Mouse (Mus musculus) forebrain, postnatal 0 days (tissue): ENCODE results near the gene Farsb. TPM values are rescaled to one million over a fixed set of nuclear protein-coding genes. Genes with fewer than 3 reads are reported as not detected.
A peak's percentile ranks its signal among the peaks of the same experiment; 100 is the strongest.

Experiments
- ATAC-seq: fragments of 200-750 bp; cut with Nextera tagmentation; 2 replicates; pipeline ENCODE4 v1.8.0; 2017; ENCODE audit warnings: mild to moderate bottlenecking, moderate library complexity
- DNase-seq: peaks from one replicate; pipeline ENCODE4 v3.0.0-alpha.2; 2015
- H3K27ac ChIP-seq: fragments of 300-500 bp; sonication (generic); 2 replicates; pipeline ENCODE4 v1.5.1; 2014; ENCODE audit warnings: low read depth, mild to moderate bottlenecking, antibody characterized with exemption, low read length, moderate library complexity, mixed read lengths
- H3K27me3 ChIP-seq: fragments of 300-500 bp; sonication (generic); 2 replicates; pipeline ENCODE4 v1.6.1; 2014; ENCODE audit warnings: mild to moderate bottlenecking, low read length, mixed read lengths; ENCODE audit not compliant: insufficient read depth
- H3K36me3 ChIP-seq: fragments of 300-500 bp; sonication (generic); 2 replicates; pipeline ENCODE4 v1.6.1; 2014; ENCODE audit warnings: mild to moderate bottlenecking, moderate library complexity; ENCODE audit not compliant: insufficient read depth
- H3K4me1 ChIP-seq: fragments of 300-500 bp; sonication (generic); 2 replicates; pipeline ENCODE4 v1.6.1; 2014; ENCODE audit warnings: antibody characterized with exemption; ENCODE audit not compliant: insufficient read depth
- H3K4me2 ChIP-seq: fragments of 300-500 bp; sonication (generic); 2 replicates; pipeline ENCODE4 v1.6.1; 2014; ENCODE audit warnings: low read depth, mild to moderate bottlenecking, moderate library complexity
- H3K4me3 ChIP-seq: fragments of 300-500 bp; sonication (generic); 2 replicates; pipeline ENCODE4 v1.5.1; 2014; ENCODE audit warnings: low read depth, low read length, mixed read lengths
- H3K9ac ChIP-seq: fragments of 300-500 bp; sonication (generic); 2 replicates; pipeline ENCODE4 v1.6.1; 2014; ENCODE audit warnings: mild to moderate bottlenecking
- H3K9me3 ChIP-seq: fragments of 300-500 bp; sonication (generic); 2 replicates; pipeline ENCODE4 v1.6.1; 2016; ENCODE audit warnings: low read length
- CTCF ChIP-seq: sonication (generic); IDR thresholded peaks from 2 replicates; pipeline ENCODE4 v1.5.1; 2016; ENCODE audit warnings: antibody characterized with exemption, control low read depth, low read depth
- WGBS: fragments of 180-500 bp; shearing (Covaris S2); extraction: QIAGEN DNeasy Blood & Tissue Kit; methylation state at CpG from one replicate; pipeline ENCODE4 v1.1.7; 2014; 5-methylcytosine and 5-hydroxymethylcytosine counted together
- polyA plus RNA-seq: library from polyadenylated mRNA; unstranded; fragments of >200 nt; fragmentation: Nextera tagmentation; extraction: Ambion mirVana; gene quantifications from 2 replicates; pipeline ENCODE4 v1.2.1, GENCODE M21; 2015
- total RNA-seq: library from RNA; depleted of rRNA; stranded (reverse); fragments of >200 nt; gene quantifications from 2 replicates; pipeline ENCODE4 v1.2.3, GENCODE M21; 2014

The Farsb gene
- total and polyA plus RNA-seq, 2 experiments from 2014 or later: 90.6 to 154 TPM

DNA sequence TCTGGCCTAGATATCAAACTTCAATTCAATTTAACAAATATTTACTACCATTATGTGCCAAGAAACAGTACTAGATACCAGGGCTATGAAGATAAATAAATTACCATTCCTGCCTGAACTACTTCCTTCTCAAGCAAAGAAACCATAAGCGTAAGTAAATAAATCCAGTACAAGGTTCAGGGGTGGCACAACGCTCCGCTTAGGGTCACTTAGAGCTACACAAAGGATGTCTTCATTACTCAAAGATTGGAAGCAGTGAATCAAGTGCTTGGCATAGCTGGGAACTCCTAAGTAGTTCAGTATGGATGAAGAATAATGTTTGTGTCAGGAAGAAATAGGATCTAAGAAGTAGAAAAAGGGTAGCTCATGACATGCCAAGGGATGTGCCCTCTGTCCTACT is 5.3 kb downstream of the Farsb start:
- no peaks in the 10 kb centered on the region for H3K27me3 ChIP-seq
- peaks cover 15% of the 10 kb centered on the region; the same call in 1 of the 2 replicates for H3K36me3 ChIP-seq
- H3K27ac ChIP-seq: no peak overlapping the region
- no peak overlapping the region for H3K4me2 ChIP-seq
- H3K9me3 ChIP-seq: no peaks in the 10 kb centered on the region
- DNase-seq: no peak
- no peaks in the 10 kb centered on the region for H3K4me1 ChIP-seq
- H3K9ac ChIP-seq: no peak overlapping the region
- no peak for ATAC-seq
- no peak for TF ChIP-seq CTCF
- WGBS: 96% methylated on average over 3 of the region's 3 CpGs
- H3K4me3 ChIP-seq: no peak overlapping the region

DNA sequence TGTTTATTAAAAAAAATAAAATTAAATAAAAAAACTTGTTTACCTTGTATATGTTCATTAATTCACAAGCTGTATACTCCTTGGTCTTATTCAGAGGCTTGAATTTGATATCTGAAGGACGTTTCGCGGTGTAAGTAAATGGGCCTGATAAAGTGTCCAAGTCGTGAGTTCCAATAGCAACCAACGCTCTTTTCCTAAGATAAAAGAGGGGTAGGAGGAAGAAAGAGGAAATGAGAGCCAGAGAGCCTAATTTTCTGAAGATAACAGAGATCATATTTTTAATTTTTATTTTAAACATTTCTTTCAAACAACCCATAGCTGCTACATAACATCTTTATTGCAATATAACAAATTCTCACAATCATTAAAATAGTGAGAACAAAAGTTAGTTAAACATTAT is 16.3 kb downstream of the Farsb start:
- Histone ChIP-seq H3K9me3 (no peaks in the 10 kb centered on the region), H3K36me3 (peaks cover 48% of the 10 kb centered on the region)

DNA sequence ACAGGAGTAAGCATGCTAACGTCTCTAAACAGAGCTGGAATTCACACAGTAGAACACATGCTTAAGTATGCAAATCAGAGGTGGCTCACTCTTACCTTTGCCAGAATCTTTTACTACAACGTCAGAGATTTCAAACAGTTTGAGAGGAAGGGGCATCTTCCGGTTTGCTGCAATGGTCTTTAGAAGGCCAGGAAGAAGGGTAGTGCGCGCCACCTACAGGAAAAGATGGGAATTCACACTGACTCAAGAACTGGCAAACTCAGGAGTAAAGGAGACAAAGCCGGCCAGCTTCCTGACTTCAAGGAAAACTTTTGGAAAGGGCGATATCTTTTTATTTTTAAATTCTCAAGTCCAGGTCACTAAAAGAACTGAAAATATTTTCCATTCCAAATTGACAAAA is 34.0 kb downstream of the Farsb start:
- peak; percentile 76 for DNase-seq
- WGBS: 26% methylated on average over 7 of the region's 7 CpGs
- H3K9me3 ChIP-seq: no peaks in the 10 kb centered on the region
- no peak overlapping the region for H3K9ac ChIP-seq
- H3K4me3 ChIP-seq: no peak overlapping the region
- ATAC-seq: peak; percentile 53; the same call in 1 of the 2 replicates
- peak; percentile 84 for TF ChIP-seq CTCF
- H3K4me1 ChIP-seq: no peaks in the 10 kb centered on the region
- no peak overlapping the region for H3K27ac ChIP-seq
- H3K36me3 ChIP-seq: peaks cover 69% of the 10 kb centered on the region
- no peaks in the 10 kb centered on the region for H3K27me3 ChIP-seq
- no peak overlapping the region for H3K4me2 ChIP-seq

More for the DNA sequence above, 16.3 kb downstream of the Farsb start:
- 90% methylated on average over 5 of the region's 5 CpGs for WGBS
- Histone ChIP-seq H3K4me2 (no peak overlapping the region), H3K27ac (no peak overlapping the region), H3K4me3 (no peak overlapping the region), H3K9ac (no peak overlapping the region), H3K27me3 (no peaks in the 10 kb centered on the region), H3K4me1 (no peaks in the 10 kb centered on the region)
- TF ChIP-seq CTCF: no peak
- ATAC-seq (no peak), DNase-seq (no peak)

DNA sequence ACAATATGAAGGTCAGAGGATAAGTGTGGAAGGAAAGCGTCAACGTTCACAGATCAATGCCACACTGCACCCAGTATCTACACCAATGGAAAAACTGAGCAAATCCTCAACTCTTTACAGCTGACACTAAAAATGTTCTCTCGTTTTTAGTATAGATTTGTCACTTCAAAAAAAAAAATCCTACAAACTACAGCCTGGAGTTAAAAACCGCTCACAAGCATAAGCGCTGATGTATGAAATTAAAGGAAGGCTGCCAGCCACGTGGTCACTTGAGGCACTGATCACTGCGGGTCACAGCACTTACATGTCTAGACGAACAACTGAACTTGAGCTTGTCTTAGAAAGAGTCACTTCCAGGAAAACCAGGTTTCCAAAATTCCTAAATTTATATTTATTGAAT is 34.8 kb downstream of the Farsb start:
- Histone ChIP-seq H3K4me2 (no peak overlapping the region), H3K4me3 (no peak overlapping the region), H3K9ac (no peak overlapping the region), H3K36me3 (peaks cover 61% of the 10 kb centered on the region), H3K4me1 (no peaks in the 10 kb centered on the region), H3K9me3 (no peaks in the 10 kb centered on the region), H3K27me3 (no peaks in the 10 kb centered on the region), H3K27ac (no peak overlapping the region)
- no peak for TF ChIP-seq CTCF
- no peak for ATAC-seq
- DNase-seq: no peak
- WGBS: 94% methylated on average over 8 of the region's 8 CpGs

DNA sequence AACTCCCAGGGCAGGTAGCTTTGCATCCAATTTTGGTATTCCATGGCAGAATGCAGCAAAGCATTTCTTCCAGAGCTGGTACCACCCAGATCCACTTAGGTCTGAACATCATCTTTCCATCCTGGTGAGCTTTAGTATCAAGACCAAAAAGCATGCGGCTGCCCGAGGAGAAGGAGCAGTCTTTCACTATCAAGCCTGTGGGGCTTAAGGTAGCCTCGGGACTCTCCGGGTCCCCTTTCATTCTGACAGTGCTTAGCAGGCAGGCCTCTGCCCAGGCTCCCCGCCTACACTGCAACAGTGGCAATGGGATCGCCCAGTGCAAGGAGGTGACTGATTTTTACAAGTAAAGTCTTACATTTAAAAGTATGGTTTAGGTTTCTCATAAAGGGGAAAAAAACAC is 36.2 kb downstream of the Farsb start:
- no peaks in the 10 kb centered on the region for H3K4me1 ChIP-seq

DNA sequence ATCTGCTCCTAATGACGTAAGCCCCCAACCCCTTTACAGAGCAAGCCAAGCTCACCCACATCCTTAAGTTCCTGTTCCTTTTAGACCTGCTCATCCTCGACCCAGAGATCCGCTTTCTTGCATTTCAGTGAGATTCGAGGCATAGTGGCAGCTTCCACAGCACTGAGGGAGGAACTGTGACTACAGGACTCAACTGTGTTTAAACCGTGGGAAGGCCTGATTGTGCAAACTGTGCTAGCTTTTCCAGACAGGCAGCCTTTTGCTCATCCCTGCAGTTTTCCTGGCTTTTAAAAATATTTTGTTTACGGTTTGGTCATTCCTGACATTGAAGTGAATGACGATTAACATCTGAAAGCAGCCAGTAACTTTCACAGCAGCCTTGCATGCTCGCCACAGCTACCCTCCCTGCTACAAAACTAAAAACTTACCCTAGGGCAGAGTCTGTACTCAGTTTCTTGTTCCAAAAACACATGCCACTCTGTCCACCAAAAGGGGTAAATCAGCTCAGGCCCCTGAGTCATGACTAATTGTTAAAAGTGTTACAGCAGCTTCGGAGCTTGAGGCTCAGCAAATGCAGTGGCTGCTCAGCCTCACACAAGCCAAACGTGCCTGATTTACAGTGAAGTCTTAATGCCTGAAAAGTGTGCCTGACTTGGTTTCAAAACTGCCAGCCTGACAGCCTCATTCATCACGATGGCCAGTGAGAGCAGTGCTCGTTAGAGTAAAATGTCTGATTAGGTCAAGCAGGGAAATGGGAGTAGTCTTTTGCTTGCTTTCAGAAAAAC is 37.4 kb downstream of the Farsb start:
- Histone ChIP-seq H3K4me1 (no peaks in the 10 kb centered on the region), H3K27me3 (no peaks in the 10 kb centered on the region), H3K4me3 (no peak overlapping the region), H3K9ac (no peak overlapping the region), H3K36me3 (peaks cover 47% of the 10 kb centered on the region), H3K27ac (no peak overlapping the region), H3K4me2 (no peak overlapping the region), H3K9me3 (no peaks in the 10 kb centered on the region)
- ATAC-seq (peak; percentile 32), DNase-seq (no peak)
- TF ChIP-seq CTCF: no peak
- 46% methylated on average over 12 of the region's 12 CpGs for WGBS

More for the DNA sequence above, 36.2 kb downstream of the Farsb start:
- DNase-seq (no peak), ATAC-seq (no peak)
- no peaks in the 10 kb centered on the region for H3K9me3 ChIP-seq
- H3K4me2 ChIP-seq: no peak overlapping the region
- TF ChIP-seq CTCF: no peak
- 79% methylated on average over 6 of the region's 6 CpGs for WGBS
- no peak overlapping the region for H3K9ac ChIP-seq
- no peak overlapping the region for H3K4me3 ChIP-seq
- H3K27me3 ChIP-seq: no peaks in the 10 kb centered on the region
- no peak overlapping the region for H3K27ac ChIP-seq
- H3K36me3 ChIP-seq: peaks cover 54% of the 10 kb centered on the region

DNA sequence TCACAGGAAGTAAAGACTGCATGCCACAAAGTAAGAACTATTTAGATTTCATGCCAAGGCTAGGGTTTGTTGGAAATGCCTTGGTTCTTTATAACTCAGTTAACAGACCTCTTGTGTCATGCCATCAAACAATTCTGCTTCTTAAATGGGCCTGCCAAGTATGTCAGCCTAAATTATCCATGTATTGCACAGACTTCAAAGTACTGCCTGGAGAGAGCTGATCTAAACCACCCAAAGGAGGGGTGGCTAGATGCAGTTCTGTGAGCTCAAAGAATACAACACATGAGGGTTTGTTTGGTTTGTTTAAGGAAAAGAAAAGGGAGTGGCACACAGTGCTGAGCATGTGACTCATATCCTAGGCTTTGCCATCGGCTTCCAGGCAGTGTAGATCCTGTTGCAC is 40.6 kb downstream of the Farsb start:
- H3K27me3 ChIP-seq: no peaks in the 10 kb centered on the region
- TF ChIP-seq CTCF: no peak
- no peak overlapping the region for H3K9ac ChIP-seq
- 28% methylated on average over 1 of the region's 1 CpGs for WGBS
- H3K4me3 ChIP-seq: no peak overlapping the region
- ATAC-seq: peak; percentile 32; the same call in 1 of the 2 replicates
- DNase-seq: no peak
- H3K27ac ChIP-seq: no peak overlapping the region
- peaks cover 32% of the 10 kb centered on the region for H3K36me3 ChIP-seq
- no peak overlapping the region for H3K4me2 ChIP-seq
- no peaks in the 10 kb centered on the region for H3K9me3 ChIP-seq
- H3K4me1 ChIP-seq: no peaks in the 10 kb centered on the region
